Mouse (Mus musculus) erythroblast, embryonic 14.5 days (primary cell): ENCODE results near the gene Pmel.

Source experiments
- GATA1 ChIP-seq: IDR thresholded peaks from 2 replicates; pipeline ENCODE4 v1.6.1; 2012; ENCODE audit warnings: low read length, inconsistent platforms, mixed read lengths
- TAL1 ChIP-seq: IDR thresholded peaks from 3 replicates; pipeline ENCODE4 v1.6.1; 2012; ENCODE audit warnings: low read length, inconsistent platforms, mixed read lengths

DNA sequence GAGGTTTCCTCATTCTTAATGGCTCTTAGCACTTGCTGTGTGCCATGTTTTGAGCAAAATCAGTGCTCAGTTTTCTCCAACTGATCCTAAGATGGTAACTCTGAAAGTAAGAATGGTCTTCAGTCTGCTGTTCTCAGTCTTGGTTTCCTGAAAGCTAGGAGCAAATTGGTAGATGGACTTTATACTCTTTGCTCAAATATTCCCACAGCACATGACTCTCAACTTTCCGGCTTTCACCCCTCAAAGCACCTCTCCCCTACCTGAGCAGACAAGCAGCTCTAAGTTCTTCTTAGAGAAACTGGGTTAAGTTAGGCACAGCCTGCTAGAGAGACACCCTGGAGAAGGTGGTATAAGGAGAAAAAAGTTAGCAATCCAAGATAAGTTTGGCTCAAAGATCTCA lies 47.3 kb upstream of the Pmel start:
- no peak for TF ChIP-seq TAL1
- TF ChIP-seq GATA1 = no peak
